Mouse (Mus musculus) bone marrow, adult 2 months (tissue): Measurements from ENCODE around the gene Zfp3. TPM values are rescaled to one million over a fixed set of nuclear protein-coding genes. Genes with fewer than 3 reads are reported as not detected.

Experiments
- H3K27ac ChIP-seq: fragments of 200-500 bp; 2 replicates; pipeline ENCODE4 v1.5.1; 2012; ENCODE audit warnings: low read depth, mild to moderate bottlenecking, control low read depth, inconsistent platforms, low read length; ENCODE audit not compliant: control insufficient read depth, poor library complexity, insufficient read depth
- H3K4me1 ChIP-seq: fragments of 200-500 bp; 2 replicates; pipeline ENCODE4 v1.6.1; 2011; ENCODE audit warnings: low read length; ENCODE audit not compliant: control insufficient read depth, insufficient read depth
- H3K4me3 ChIP-seq: fragments of 200-500 bp; replicated peaks from 2 replicates; pipeline ENCODE3; 2011; ENCODE audit warnings: mild to moderate bottlenecking, low read depth, low read length, control low read depth; ENCODE audit not compliant: control insufficient read depth
- CTCF ChIP-seq: fragments of 200-500 bp; IDR thresholded peaks from 2 replicates; pipeline ENCODE4 v1.5.1; 2011; ENCODE audit warnings: low read length, control low read depth; ENCODE audit not compliant: control insufficient read depth, insufficient read depth
- POLR2A ChIP-seq: fragments of 200-500 bp; IDR thresholded peaks from 2 replicates; pipeline ENCODE4 v1.6.1; 2011; ENCODE audit warnings: low read depth, mild to moderate bottlenecking, control low read depth, low read length, borderline replicate concordance; ENCODE audit not compliant: control insufficient read depth
- WGBS: fragments of 180-500 bp; shearing (Covaris S2); methylation state at CpG from one replicate; pipeline ENCODE4 v1.1.7; 2018; 5-methylcytosine and 5-hydroxymethylcytosine counted together
- polyA plus RNA-seq: library from polyadenylated mRNA; stranded (reverse); fragments of >200 nt; gene quantifications from 2 replicates; pipeline ENCODE4 v1.2.4, GENCODE M21; 2011; ENCODE audit warnings: low replicate concordance; ENCODE audit not compliant: missing spikeins, insufficient read depth, insufficient read length

Gene Zfp3
- polyA plus RNA-seq, 1 experiment: 1.7 TPM

DNA sequence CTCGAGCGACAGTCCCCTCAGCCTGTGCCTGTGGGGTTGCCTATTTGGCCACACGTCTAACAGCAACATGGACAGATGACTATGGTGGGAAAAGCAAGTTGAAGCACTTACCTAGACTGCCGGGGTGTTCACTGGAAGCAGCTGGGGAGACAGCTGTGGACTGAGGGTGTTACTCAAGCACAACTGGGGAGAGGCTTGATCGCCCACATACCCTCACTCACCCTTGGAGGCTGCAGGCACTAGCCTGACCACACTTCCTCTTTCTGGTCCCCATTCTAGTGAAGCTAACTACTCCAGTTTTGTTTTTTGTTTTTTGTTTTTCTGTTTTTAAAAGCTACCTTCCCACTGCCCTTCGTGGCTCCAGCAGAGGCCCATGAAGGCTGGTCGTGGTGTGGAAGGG is 48.4 kb downstream of the Zfp3 start, which contains the start of gene Scimp:
TSS of gene Scimp (minus strand) at position 222 of the 400 bp plus-strand sequence.
- Histone ChIP-seq H3K27ac (peak within 1 kb of the TSS; percentile 81), H3K4me3 (peak within 1 kb of the TSS; percentile 15)
- 8% methylated on average over 7 of the region's 7 CpGs for WGBS

DNA sequence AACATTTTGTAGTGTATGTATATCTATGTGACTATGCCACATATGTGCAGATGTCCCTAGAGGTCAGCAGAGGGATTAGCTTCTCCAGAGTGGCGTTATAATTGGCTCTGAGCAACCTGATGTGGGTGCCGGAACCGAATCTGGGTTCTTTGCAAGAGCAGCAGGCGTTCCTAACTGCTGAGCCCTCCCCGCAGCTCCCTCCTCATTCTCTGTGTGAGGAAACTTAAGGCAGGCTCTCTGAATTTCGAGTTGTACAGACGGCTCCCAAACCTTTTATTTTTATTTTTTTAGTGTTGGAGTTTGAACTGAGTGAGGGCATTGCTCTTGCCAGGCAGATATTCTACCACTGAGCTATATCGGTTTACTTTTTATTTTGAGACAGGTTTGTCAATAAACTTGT is 51.1 kb downstream of the Zfp3 start:
- no peak overlapping the region for H3K27ac ChIP-seq
- WGBS: 82% methylated on average over 8 of the region's 8 CpGs
- H3K4me1 ChIP-seq: no peaks in the 10 kb centered on the region
- no peak overlapping the region for H3K4me3 ChIP-seq
- TF ChIP-seq POLR2A (no peak), CTCF (no peak)

More for the DNA sequence above, 48.4 kb downstream of the Zfp3 start, which contains the start of gene Scimp:
- TF ChIP-seq CTCF (no peak), POLR2A (no peak)
- H3K4me1 ChIP-seq: no peaks in the 10 kb centered on the region; the same call in 1 of the 2 replicates

- 18% methylated on average over 6 of the region's 6 CpGs for WGBS
Measured at GRCm38 (mm10) chr11:70815498-70816078, 51.6 kb downstream of the Zfp3 start.

GRCm38 (mm10) chr11:70816770-70817169 is 52.8 kb downstream of the Zfp3 start:
- TF ChIP-seq POLR2A: no peak
- TF ChIP-seq CTCF: no peak
- H3K4me1 ChIP-seq: no peaks in the 10 kb centered on the region
- 70% methylated on average over 4 of the region's 4 CpGs for WGBS
- H3K4me3 ChIP-seq: no peak overlapping the region
- no peak overlapping the region for H3K27ac ChIP-seq

More at GRCm38 (mm10) chr11:70815498-70816078, 51.6 kb downstream of the Zfp3 start:
- H3K4me3 ChIP-seq: no peak overlapping the region
- H3K4me1 ChIP-seq: no peaks in the 10 kb centered on the region
- TF ChIP-seq CTCF (peak; percentile 44), POLR2A (no peak)
- H3K27ac ChIP-seq: no peak overlapping the region

DNA sequence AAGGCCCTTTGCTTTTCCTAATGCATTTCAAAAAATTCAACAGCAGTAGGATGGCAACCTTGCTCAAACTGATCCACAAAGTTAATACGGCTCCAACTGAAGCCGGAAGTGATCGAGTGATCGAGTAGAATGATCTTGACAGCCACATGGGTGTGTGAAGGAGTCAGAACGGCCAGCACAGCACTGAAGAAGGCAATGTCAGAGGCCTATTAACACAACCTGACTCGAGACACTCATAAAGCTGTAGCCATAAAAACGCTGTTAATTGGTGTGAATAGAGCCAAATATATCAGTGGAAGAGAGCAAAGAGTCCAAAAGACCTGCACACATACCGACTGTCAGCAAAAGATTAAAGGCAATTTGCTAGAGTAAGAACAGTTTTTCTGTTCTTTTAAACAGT is 56.1 kb downstream of the Zfp3 start:
- Histone ChIP-seq H3K4me3 (no peak overlapping the region), H3K4me1 (no peaks in the 10 kb centered on the region), H3K27ac (no peak overlapping the region)
- 81% methylated on average over 8 of the region's 8 CpGs for WGBS
- TF ChIP-seq POLR2A (no peak), CTCF (no peak)

GRCm38 (mm10) chr11:70821728-70822591 is 58.0 kb downstream of the Zfp3 start:
- no peak overlapping the region for H3K4me3 ChIP-seq
- H3K27ac ChIP-seq: no peak overlapping the region
- 68% methylated on average over 17 of the region's 17 CpGs for WGBS

More at GRCm38 (mm10) chr11:70821728-70822591, 58.0 kb downstream of the Zfp3 start:
- no peak for TF ChIP-seq CTCF
- TF ChIP-seq POLR2A: no peak
- no peaks in the 10 kb centered on the region for H3K4me1 ChIP-seq

Other genes with a start within 250 kb of the Zfp3 start
- gene Vmo1, start 249.6 kb upstream of the Zfp3 start, polyA plus RNA-seq: not detected in 2 replicates
- gene Gltpd2, start 245.0 kb upstream of the Zfp3 start, polyA plus RNA-seq: not detected in 2 replicates
- 90.4 and 129 TPM in 2 replicates for gene Psmb6, start 238.8 kb upstream of the Zfp3 start, polyA plus RNA-seq
- not detected in 2 replicates for gene Gm40193, start 231.3 kb upstream of the Zfp3 start, polyA plus RNA-seq
- 1.5 and 4.0 TPM in 2 replicates for gene Pld2, start 224.1 kb upstream of the Zfp3 start, polyA plus RNA-seq
- 50.8 and 79.5 TPM in 2 replicates for gene Mink1, start 201.3 kb upstream of the Zfp3 start, polyA plus RNA-seq
- not detected in 2 replicates for gene 4930544D05Rik, start 148.4 kb upstream of the Zfp3 start, polyA plus RNA-seq
- gene Chrne, start 145.0 kb upstream of the Zfp3 start, polyA plus RNA-seq: 2.0 TPM in 1 of 2 replicates, not detected in the other
- gene Gp1ba, start 125.1 kb upstream of the Zfp3 start, polyA plus RNA-seq: 8.6 and 28.3 TPM in 2 replicates
- 125 and 265 TPM in 2 replicates for gene Rnf167, start 117.0 kb upstream of the Zfp3 start, polyA plus RNA-seq
- gene Slc25a11, start 116.7 kb upstream of the Zfp3 start, polyA plus RNA-seq: 28.7 and 49.2 TPM in 2 replicates
- 840 and 1,173 TPM in 2 replicates for gene Pfn1, start 109.6 kb upstream of the Zfp3 start, polyA plus RNA-seq
- gene Eno3, start 107.0 kb upstream of the Zfp3 start, polyA plus RNA-seq: 14.7 and 29.8 TPM in 2 replicates
- gene Spag7, start 94.8 kb upstream of the Zfp3 start, polyA plus RNA-seq: 37.1 and 70.9 TPM in 2 replicates
- 11.2 and 24.0 TPM in 2 replicates for gene Camta2, start 76.1 kb upstream of the Zfp3 start, polyA plus RNA-seq
- gene Inca1, start 64.1 kb upstream of the Zfp3 start, polyA plus RNA-seq: not detected in 2 replicates
- 10.0 and 13.7 TPM in 2 replicates for gene Kif1c, start 63.7 kb upstream of the Zfp3 start, polyA plus RNA-seq
- gene Scimp, start 48.4 kb downstream of the Zfp3 start, polyA plus RNA-seq: 1.9 TPM in 1 of 2 replicates, not detected in the other
- gene Rabep1, start 80.6 kb downstream of the Zfp3 start, polyA plus RNA-seq: 12.6 and 28.8 TPM in 2 replicates
- 40.0 and 63.1 TPM in 2 replicates for gene Nup88, start 205.8 kb downstream of the Zfp3 start, polyA plus RNA-seq
- gene Rpain, start 206.0 kb downstream of the Zfp3 start, polyA plus RNA-seq: 51.8 and 149 TPM in 2 replicates
- 70.2 and 84.8 TPM in 2 replicates for gene C1qbp, start 218.8 kb downstream of the Zfp3 start, polyA plus RNA-seq
- 4.8 and 11.3 TPM in 2 replicates for gene Dhx33, start 240.2 kb downstream of the Zfp3 start, polyA plus RNA-seq